Mouse (Mus musculus) gastrocnemius, adult 18-20 months (tissue): Measurements from ENCODE around the gene Ncoa3. TPM values are rescaled to one million over a fixed set of nuclear protein-coding genes. Genes with fewer than 3 reads are reported as not detected.

ENCODE experiments used
- DNase-seq: peaks from one replicate; pipeline ENCODE4 v3.0.0; 2021; ENCODE audit warnings: low spot score
- total RNA-seq, 2 experiments: library from RNA; stranded (reverse); gene quantifications; 2 replicates each; pipeline ENCODE4 v1.2.3; 2021

Ncoa3 gene
- total RNA-seq, 2 experiments from 2014 or later: 14.6 to 20.4 TPM

DNA sequence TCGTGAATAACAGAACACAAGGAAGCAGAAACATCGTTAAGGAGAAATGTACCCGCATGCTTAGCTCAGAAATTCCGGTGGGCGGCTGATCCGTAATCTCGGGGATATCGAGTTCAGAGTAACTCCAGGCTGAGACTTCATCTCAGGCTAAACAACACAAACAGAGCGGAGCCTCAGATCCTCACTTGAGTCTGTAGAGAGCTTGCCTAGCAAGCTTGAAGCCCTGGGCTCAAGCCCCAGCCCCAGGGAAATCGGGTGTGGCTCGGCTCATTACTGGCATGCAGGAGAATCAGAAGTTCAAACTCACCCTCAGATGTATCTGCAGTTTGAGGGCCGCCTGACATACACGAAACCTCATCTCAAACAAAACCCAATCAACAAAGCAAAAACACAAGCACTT, 22.5 kb upstream of the Ncoa3 start:
- no peak for DNase-seq

DNA sequence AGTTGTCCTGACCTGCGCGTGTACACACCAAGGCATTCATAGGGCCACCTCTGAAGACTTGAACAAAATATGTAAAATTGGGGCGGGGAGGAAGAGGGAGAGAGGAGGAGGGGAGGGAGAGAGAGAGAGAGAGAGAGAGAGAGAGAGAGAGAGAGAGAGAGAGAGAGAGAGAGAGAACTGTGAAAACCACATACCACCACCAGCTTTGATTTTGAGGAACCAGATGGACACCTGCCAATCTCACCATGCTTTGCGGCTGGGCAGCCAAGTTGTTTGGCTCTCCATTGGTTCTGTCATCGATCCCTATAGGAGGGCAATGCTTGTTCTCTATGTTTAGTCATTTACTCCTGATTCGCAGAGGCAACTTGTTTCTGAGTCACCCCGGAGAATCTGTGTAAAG, 21.7 kb upstream of the Ncoa3 start:
- no peak for DNase-seq

DNA sequence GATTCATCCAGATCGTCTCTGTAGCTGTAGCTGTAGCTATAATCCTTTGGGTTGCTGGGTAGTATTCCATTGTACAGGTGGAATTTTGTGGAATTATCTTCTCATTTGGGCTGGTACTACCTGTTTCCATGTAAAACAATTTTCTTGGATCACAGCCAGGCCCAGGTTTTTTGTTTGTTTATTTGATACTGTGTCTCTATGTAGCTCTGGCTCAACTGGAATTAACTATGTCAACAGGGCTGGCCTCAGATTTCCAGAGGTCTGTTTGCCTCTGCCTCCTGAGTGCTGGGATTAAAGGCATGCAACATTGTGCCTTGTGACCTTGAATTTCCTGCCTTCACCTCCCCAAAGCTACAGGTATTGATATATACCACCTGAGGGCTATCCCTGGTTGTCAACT, 18.1 kb upstream of the Ncoa3 start:
- no peak for DNase-seq

DNA sequence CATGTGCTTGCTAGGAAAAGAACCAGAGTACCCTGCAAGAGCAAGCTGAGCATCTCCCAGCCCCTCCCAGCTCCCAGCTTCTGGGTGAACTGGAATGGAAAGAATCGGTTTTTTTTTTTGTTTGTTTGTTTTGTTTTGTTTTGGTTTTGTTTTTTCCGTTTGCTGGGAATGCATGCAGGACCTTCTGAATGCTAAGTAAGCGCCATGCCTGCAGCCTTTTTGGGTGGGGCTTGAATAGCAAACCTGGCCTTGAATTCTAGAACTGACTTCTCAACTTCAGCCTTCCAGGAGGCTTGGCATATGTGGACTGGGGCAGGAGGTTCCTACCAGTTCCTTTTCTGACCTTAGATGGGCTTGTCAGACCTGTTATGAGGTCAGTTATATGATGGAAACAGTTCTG, 16.2 kb upstream of the Ncoa3 start:
- no peak for DNase-seq

DNA sequence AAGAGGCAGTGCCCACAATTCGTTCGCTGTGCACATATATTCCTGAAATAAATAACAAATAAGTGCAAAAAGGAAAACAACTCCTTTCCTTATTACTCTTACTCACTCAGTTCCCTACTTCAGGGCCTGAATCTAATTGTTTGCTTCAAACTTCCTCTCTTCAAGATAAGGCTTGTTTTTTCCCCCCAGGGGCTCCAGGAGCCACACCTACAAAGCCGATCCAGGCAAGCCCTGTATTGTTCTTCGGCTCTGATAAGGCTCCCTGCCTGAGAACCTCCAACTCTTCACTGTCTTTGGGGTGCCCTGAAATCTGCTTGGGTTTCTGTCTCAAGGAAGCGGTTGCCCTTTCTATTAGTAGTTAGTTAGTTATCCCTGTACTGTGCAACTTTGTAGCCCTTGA, 15.6 kb upstream of the Ncoa3 start:
- DNase-seq: no peak

DNA sequence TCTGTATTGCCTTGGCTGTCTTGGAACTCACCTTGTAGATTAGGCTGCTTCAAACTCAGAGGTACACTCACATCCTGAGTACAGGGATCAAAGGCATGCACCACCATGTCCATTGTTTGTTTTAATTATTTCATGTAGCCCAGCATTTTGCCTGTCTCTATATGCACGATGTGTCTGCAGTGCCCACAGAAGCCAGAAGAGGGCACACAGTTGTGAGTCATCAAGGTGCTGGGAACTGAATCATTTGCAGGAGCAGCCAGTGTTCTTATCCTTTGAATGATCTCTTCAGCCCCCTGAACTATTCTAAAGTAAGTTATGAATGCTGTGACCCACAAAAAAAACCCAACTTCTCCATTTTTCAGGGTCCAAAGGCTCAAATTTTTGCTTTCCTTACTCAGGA, 14.3 kb upstream of the Ncoa3 start:
- no peak for DNase-seq

DNA sequence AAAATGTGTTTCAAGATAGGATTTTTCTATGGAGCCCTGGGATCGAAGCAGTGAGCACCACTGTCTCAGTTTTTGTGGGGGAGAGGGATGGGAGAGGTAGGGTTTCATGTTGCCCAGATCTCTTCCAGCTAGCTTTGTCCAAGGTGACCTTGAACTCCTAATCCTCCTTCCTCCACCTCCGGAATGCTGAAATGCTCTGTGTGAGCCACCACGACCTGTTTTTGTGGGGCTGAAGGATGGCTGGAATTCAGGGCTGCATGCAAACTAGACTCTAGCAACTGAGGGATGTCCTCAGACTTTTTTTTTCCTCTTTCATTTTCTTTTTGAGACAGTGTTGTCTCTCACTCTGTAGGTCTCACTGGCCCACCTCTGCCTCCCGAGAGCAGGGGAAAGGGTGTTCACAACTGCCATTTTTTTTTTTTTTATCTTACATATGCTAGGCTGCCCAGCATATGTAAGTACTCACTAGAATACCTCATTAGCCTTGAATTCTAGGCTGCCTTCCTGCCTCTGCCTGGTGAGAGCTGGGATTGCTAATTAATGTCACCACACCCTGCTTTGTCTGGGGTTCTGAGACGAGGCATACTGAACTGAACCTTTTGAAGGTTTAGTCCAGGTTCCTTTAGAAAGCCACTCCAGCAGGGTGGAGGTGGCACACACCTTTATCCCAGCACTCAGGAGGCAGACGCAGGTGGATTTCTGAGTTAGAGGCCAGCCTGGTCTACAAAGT, 11.0 kb upstream of the Ncoa3 start:
- no peak for DNase-seq

DNA sequence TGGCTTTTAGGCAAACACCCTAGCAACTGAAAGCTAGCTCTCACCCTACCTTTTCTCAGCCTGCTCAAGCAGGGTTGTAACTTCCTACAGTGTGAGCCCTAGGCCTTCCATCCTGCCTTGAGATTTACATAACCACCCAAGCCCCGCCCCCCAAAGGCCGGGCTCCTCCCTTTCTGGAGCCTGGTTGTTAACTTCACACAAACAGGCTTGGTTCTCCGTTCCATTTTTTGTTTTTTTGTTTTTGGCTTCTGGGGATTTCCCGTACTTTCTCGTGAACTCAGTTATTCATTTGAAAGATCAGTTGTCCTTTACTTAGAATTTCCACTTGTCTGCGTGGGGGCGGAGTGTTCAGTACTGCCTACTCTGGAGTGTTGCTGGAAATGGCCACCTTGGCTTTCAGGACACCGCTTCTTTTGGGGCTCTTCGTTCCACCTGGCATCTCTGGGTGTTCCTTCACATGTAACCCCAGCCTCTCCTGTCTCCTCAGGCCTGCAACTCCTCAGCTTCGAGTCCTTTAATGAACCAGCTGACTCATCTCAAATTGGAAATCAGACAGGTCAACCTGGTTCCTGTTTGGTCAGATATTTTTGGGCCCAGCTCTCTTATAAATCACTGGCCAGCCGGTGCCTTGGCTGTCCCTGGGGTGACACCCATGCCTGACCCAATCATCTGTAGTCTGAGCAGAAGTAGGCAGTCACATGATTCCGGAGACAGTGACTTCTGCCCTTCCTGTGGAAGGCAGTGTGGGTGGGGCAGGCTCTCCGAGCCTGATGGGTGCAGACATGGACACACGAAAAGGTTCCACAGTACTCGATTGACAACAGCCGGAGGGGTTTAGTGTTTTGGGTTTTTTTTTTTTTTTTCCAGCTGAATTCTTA, 9.7 kb upstream of the Ncoa3 start:
- peak; percentile 78 for DNase-seq

DNA sequence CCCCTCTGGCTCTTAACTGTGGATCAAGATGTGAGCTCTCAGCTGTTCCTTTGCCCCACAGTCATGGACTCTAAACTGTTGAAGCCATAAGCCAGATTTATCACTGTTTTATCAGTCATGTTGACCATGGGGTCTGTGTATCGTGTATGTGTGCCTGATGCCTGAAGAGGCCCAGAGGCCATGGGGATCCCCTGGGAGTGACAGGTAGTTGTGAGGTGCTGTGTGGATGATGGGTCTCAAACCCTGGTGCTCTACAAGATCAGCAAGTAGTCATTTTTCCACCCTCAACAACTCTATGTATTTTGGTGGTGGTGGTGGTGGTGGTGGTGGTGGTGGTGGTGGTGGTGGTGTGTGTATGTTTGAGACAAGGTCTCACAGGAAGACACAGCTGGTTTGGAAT, 8.1 kb upstream of the Ncoa3 start:
- no peak for DNase-seq

DNA sequence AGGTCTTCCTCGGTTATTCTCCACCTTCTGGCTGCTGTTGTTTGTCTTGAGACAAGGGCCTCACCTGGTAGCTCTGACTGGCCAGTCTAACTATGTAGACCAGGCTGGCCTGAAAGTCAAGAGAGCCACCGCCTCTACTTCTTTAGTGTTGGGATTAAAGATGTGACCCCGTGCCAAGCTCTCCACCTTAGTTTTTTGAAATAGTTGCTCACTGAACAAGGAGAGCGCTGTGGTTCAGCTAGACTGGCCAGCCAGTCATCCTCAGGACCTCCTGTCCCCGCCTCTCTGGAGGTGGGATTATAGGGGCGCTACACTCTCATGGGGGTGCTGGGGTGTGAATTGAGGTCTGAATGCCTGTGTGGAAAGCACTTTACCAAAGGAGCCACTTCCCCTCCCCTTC, 7.5 kb upstream of the Ncoa3 start:
- no peak for DNase-seq

DNA sequence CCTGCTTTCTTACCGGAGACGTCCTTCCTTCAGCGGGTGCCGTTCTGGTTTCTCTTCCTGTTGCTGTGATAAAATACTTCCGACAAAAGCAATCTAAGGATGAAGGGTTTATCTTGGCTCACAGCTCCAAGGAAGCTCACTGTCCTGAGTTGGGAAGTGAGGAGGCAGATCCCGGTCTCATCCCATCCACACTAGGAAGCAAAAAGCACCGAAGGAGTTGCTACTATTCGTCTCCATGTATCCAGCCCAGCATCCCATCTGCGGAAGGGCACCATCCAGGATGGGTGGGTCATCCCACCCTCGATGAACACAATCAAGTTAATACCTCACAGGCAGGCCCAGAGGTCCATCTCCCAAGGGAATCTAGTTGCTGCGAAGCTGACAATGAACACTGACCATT, 6.9 kb upstream of the Ncoa3 start:
- DNase-seq: no peak

DNA sequence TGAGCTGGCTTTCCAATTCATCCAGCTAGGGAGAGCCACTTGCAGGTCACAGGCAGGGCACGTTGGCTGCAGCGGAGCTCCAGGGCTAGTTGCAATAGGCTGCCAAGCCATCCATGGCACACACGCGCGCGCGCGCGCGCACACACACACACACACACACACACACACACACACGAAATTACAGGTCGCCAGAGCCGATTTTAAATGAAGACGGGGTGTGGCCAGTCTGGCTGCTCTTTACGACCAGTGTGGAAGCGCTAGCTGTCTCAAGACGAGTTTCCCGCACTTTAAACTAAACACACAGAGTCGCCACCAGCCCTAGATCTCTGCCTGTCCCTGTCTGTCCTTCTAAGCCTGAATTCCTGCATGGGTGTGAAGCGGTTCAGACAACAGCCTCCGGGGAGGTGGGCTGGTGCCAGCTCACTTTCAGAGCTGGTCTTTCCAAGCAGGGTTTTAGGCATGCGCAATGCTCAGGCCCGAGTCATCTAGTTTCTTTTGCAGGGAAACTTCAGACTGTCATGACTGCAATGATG, 5.4 kb upstream of the Ncoa3 start:
- DNase-seq: peak; percentile 83

DNA sequence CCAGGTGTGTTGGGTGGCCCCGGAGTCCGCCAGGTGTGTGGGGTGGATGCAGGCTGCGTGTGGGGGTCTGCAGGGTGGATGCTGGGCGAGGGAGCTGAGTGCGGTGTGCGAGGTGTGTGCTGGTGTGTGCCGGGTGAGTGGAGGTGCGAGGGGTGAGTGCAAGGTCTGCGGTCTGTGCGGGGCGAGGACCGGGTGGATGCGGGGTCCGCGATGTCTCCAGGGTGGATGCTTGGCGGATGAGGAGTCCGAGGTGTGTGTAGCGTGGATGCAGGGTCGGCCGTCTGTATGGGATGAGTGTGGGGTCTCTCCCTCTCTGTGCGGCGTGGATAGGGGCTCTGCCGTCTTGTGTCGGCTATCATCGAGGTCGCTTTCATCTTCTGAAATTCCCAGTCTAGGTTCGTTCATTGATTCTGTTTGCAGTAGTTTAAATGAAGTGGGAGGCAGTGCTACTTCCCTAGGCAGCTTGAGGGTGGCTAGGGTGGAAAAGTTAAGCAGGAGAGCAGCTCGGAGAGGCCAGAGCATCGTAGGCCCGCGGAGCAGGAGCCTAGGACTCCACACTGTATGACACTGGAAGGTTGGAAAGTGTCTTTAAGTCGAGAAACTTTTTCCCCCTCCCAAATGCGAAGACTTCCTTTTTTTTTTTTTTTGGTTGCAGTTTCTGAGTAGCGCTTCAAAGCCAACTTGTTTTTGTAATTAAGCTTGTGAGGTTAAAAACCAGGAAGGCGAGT, 901 bp downstream of the Ncoa3 start:
- DNase-seq: no peak

DNA sequence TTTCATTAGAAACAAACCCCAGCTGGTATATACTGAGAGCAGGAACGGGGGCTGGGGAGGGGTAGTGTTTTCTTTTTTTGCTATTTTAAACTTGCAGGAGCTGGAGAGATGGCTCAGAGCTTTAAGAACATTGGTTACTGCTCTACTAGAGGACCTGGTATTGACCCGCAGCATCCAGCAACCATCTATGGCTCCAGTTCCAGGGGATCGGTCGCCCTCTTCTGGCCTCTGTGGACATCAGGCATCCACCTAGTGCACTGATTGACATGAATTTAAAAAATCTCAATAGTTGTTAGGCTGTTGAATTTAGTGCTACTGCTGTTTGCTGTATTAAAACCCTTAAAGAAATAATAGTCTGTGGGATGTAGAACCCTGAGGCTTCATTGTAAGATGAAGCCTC, 1.9 kb downstream of the Ncoa3 start:
- no peak for DNase-seq

DNA sequence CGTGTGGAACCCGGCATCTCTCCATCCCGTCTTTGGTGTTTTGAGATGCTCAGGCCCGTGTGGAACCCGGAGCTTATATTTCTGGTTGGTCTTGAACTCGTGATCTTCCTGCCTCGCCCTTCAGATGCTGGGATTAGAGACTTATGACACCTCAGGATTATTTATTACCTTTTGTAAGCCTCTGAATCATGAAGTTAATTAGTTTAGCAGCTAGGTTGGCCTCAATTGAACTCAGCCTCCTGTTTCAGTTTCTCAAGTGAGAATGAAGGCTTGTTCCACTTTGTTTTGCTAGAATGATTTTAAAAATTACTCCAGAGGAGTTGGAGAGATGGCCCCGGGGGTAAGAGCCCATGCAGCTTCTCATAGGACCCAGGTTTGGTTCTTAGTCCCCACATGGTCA, 3.3 kb downstream of the Ncoa3 start:
- no peak for DNase-seq

DNA sequence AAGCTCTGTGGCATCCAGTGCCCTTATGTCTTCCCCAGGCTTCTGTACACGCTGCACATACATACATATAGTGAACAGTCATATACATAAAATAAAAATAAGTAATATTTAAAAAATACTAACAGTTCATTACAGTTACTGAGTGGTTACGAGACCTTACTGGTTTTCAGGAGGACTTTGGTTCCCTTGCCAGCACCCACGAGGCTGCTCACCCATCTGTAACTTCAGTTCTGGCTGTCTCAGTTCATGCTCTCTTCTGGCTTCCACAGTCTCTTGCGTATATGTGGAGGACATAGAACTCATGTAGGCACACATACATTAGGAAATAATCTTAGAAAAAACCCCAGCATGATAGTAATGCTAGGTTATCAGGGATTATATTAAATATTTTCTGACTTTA, 3.7 kb downstream of the Ncoa3 start:
- no peak for DNase-seq

DNA sequence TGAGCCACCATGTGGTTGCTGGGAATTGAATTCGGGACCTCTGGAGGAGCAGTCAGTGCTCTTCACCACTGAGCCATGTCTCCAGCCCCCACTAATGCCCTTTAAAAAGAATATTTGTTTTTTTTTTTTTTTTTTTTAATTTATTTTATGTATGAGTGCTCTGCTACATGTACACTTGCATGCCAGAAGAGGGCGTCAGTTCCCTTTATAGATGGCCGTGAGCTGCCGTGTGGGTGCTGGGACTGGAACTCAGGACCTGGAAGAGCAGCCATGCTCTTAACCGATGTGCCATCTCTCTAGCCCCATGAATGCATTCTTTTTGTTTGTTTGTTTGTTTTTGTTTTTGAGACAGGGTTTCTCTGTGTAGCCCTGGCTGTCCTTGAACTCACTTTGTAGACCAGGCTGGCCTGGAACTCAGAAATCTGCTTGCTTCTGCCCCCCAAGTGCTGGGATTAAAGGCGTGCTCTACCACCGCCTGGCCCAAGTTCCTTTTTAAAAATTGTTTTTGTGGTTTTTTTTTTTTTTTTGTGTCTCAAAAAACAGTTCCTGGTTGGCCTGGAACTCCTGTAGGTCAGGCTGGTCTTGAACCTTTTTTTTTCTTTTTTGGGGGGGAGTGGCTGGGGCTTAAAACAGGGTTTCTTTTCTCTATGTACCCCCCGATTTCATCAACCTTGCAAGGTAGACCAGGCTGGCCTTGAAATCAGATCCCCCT, 5.0 kb downstream of the Ncoa3 start:
- no peak for DNase-seq

DNA sequence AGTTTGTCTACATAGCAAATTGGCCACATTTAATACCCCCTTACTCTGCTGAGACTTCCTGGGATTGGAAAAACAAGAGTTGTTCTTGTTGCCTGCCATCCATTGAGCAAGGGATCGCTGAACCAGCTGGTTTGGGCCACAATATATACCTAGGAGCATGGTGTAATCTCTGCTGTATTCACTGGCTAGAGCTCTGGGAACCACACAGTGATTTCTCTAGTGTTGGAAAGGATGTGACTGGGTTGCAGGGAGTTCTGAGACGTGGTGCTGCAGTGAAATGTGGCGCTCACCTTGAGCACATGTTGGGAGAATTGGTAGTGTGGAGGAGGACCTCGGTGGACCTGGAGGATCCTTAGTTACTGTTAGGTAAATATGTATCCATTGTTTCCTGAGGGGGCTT, 6.5 kb downstream of the Ncoa3 start:
- no peak for DNase-seq

DNA sequence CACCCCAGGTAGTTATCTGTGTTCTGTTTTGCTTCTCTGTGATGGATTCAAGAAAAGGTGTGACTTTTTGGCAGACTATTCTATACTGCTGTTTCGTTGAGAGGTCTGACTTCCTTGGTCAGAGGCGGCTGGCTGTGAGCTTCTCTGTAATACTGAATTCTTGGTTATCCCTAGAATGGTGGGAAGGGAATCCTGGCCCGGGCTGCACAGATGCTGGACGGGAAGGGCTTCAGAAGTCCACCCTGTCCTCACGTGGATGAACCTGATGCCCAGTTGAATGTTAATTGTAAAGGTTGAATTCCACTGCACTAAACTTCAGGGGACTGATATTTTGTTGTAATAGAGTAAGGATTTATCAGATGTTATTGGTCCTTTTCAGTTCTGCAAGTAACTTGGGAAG, 7.4 kb downstream of the Ncoa3 start:
- no peak for DNase-seq

DNA sequence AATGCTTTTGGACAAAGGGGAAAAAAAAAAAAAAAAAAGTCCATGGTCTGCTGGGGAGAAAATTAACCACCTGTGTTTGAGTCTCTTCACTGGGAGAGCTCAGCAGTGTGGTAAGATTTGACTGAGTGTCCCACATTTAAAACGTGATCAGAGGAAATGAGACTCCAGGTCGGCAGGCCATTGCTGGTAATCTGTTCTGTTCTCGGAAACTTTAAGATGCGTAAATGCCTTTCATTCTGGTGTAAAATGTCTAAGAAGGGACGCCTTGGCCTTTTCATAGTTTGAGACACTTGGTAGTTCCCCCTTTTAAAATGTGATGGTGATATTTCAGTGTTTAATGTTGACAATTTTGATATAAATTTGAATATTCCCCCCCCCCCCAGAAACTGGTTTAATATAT, 7.8 kb downstream of the Ncoa3 start:
- no peak for DNase-seq

DNA sequence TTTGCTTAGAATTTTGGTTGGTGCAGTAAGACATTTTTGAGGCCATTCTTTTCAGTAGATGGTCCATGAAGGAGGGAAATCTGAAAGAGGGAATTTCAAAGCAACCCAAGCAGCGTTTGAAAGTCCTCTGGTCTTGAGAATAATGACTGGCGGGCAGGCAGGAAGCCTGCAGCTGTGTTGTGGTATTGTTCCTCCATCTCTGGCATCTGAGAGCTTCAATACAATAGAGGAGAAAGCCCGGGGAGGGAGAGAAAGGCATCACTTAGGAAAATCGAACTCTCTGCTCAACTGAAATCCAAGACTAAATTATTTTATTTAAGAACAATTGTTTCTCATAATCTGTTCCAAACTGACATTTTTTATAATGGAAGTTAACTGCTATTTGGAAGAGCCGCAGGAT, 8.3 kb downstream of the Ncoa3 start:
- DNase-seq: no peak

DNA sequence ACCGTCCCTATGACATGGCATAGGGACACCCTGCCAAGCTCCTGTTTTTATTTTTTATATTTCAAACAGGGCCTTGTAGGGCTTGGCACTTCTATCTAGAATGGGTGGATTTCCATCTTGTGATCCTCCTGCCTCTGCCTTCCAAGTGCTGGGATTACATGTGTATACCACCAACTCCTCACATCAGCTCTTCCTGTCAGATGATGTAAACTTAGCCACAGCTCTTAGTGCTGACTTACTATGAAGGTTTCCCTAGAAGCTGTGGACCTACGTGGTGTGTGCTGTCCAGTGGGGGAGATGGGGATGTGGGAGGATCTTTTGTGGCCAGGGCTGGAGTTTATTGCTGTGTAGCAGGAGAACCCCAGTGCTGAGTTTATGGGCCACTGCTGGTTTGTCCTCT, 8.9 kb downstream of the Ncoa3 start:
- DNase-seq: no peak
